12 mouse cellular contexts compared by ENCODE assay signal in the genomic region with DNA sequence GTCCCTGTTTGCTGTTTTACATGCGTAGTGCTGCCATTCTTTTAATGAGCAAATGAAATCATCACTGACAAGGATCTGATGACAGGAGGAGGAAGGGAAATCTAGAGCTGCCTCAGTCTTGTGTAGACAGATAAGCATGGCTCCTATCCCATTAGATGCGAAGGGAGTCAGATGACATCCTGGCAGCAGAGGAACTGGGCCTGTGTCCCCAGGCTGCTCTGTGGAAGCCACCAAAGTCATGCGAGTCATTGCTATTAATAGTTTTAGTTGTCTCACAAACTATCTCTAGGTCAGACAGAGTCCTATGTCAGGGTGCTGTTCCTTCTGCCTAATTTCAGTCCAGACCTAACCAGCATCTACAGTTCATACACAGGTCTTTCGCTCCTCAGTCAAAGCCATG.
A peak's percentile ranks its signal among the peaks of the same experiment; 100 is the strongest.
DNase-seq lines count a peak whose midpoint lies in the region; ATAC-seq and TF ChIP-seq lines count a peak whose summit lies in the region.
"Had no signal": no experiment of that assay in that cellular context is flagged by ENCODE, and none has a peak within 500 bp of the region (broad histone marks: within the 10 kb centered on the region; RNA-seq: fewer than 3 reads in every experiment).

No protein-coding gene starts in this region.

- no peaks in the 10 kb centered on the region for H3K9me3 ChIP-seq in kidney, embryonic 16.5 days (ENCODE audit: low read length)
- no peaks in the 10 kb centered on the region for H3K9me3 ChIP-seq in heart, postnatal 0 days (replicated peaks; ENCODE audit: control insufficient read depth, low read length)
- no peaks in the 10 kb centered on the region for H3K9me3 ChIP-seq in liver, postnatal 0 days (ENCODE audit: low read length)
- H3K9me3 ChIP-seq: stomach, embryonic 15.5 days had no signal

- H3K4me3 ChIP-seq in kidney, adult 2 months (ENCODE audit: insufficient read depth, low read depth, low read length): no peak overlapping the region
- H3K4me3 ChIP-seq in kidney, embryonic 16.5 days (ENCODE audit: low read length): no peak overlapping the region
- no peak overlapping the region for H3K4me3 ChIP-seq in heart, postnatal 0 days (ENCODE audit: low read depth, low read length)
- no peak overlapping the region for H3K4me3 ChIP-seq in liver, postnatal 0 days (ENCODE audit: low read depth, low read length)
- H3K4me3 ChIP-seq: liver, embryonic 12.5 days; myocyte; stomach, embryonic 15.5 days had no signal

- TF ChIP-seq CTCF in kidney, adult 2 months (conservative IDR thresholded peaks at IDR 0.05; ENCODE audit: insufficient read depth, insufficient read length, low read depth, low read length): no peak
- TF ChIP-seq CTCF in heart, postnatal 0 days (IDR thresholded peaks at IDR 0.05; ENCODE audit: low read depth): no peak
- no peak for TF ChIP-seq CTCF in liver, postnatal 0 days (IDR thresholded peaks at IDR 0.05; ENCODE audit: low read depth)

- no peaks in the 10 kb centered on the region for H3K27me3 ChIP-seq in kidney, adult 2 months (replicated peaks; ENCODE audit: control insufficient read depth, insufficient read depth, low read length)
- H3K27me3 ChIP-seq in kidney, embryonic 16.5 days (ENCODE audit: insufficient read depth, low read length): no peaks in the 10 kb centered on the region
- no peaks in the 10 kb centered on the region for H3K27me3 ChIP-seq in heart, postnatal 0 days (ENCODE audit: control insufficient read depth, insufficient read depth, low read length)
- no peaks in the 10 kb centered on the region for H3K27me3 ChIP-seq in liver, postnatal 0 days (ENCODE audit: insufficient read depth, low read length)
- H3K27me3 ChIP-seq: liver, embryonic 12.5 days; stomach, embryonic 15.5 days had no signal

- no peak overlapping the region for H3K4me2 ChIP-seq in kidney, embryonic 16.5 days (replicated peaks; ENCODE audit: low read depth, low read length)
- H3K4me2 ChIP-seq in heart, postnatal 0 days (ENCODE audit: low read depth, low read length): no peak overlapping the region
- H3K4me2 ChIP-seq in liver, postnatal 0 days (ENCODE audit: low read depth, low read length): no peak overlapping the region
- H3K4me2 ChIP-seq: liver, embryonic 12.5 days; stomach, embryonic 15.5 days had no signal

- 69% methylated on average over 4 of the region's 4 CpGs for WGBS in kidney, adult 2 months
- 80% methylated on average over 4 of the region's 4 CpGs for WGBS in kidney, embryonic 16.5 days
- 22% methylated on average over 4 of the region's 4 CpGs for WGBS in heart, postnatal 0 days
- 61% methylated on average over 4 of the region's 4 CpGs for WGBS in liver, postnatal 0 days (ENCODE audit: insufficient replicate concordance)

- no peak for TF ChIP-seq POLR2A in kidney, adult 2 months (IDR thresholded peaks at IDR 0.05; ENCODE audit: low read depth, low read length)

- H3K9ac ChIP-seq in kidney, embryonic 16.5 days (replicated peaks; ENCODE audit: low read length): no peak overlapping the region
- H3K9ac ChIP-seq in heart, postnatal 0 days (replicated peaks; ENCODE audit: low read depth, low read length): no peak overlapping the region
- H3K9ac ChIP-seq in liver, postnatal 0 days (replicated peaks): no peak overlapping the region
- H3K9ac ChIP-seq: liver, embryonic 12.5 days; stomach, embryonic 15.5 days had no signal

- peak; percentile 63 for DNase-seq in kidney, adult 2 months
- DNase-seq in 416B (ENCODE audit: low read depth): peak; percentile 58
- peak; percentile 31 for DNase-seq in brain, adult 2 months (ENCODE audit: low read depth, low spot score)
- DNase-seq in heart, postnatal 0 days (ENCODE audit: low spot score): peak; percentile 78
- no peak for DNase-seq in frontal cortex, postnatal 25 days (ENCODE audit: low spot score in 2 of 2)
- DNase-seq in liver, postnatal 0 days: no peak
- no peak for DNase-seq in adrenal gland, postnatal 10 days

- no peaks in the 10 kb centered on the region for H3K36me3 ChIP-seq in kidney, adult 2 months (ENCODE audit: control insufficient read depth, insufficient read depth, low read length)
- no peaks in the 10 kb centered on the region for H3K36me3 ChIP-seq in kidney, embryonic 16.5 days (ENCODE audit: insufficient read depth, low read length)
- no peaks in the 10 kb centered on the region for H3K36me3 ChIP-seq in heart, postnatal 0 days (replicated peaks; ENCODE audit: control insufficient read depth, insufficient read depth, low read length)
- H3K36me3 ChIP-seq in liver, postnatal 0 days (replicated peaks; ENCODE audit: insufficient read depth, low read length): no peaks in the 10 kb centered on the region
- H3K36me3 ChIP-seq: liver, embryonic 12.5 days; stomach, embryonic 15.5 days had no signal

- no peak for ATAC-seq in kidney, embryonic 16.5 days (ENCODE audit: low FRiP score, low TSS enrichment)
- peak; percentile 83 for ATAC-seq in heart, postnatal 0 days (ENCODE audit: insufficient read depth, low read depth)
- ATAC-seq in liver, postnatal 0 days: no peak
- ATAC-seq: CD4-positive, CD25-positive, alpha-beta regulatory T cell, adult 4 months; liver, embryonic 12.5 days had no signal

- no peaks in the 10 kb centered on the region; the same call in 1 of the 2 replicates for H3K4me1 ChIP-seq in kidney, adult 2 months (ENCODE audit: control insufficient read depth, insufficient read depth, low read length)
- no peaks in the 10 kb centered on the region for H3K4me1 ChIP-seq in kidney, embryonic 16.5 days (ENCODE audit: insufficient read depth, low read length)
- H3K4me1 ChIP-seq in heart, postnatal 0 days (ENCODE audit: control insufficient read depth, insufficient read depth): peaks cover 48% of the 10 kb centered on the region
- peaks cover 3% of the 10 kb centered on the region for H3K4me1 ChIP-seq in liver, postnatal 0 days (ENCODE audit: insufficient read depth)

- H3K27ac ChIP-seq in kidney, adult 2 months (ENCODE audit: insufficient read depth, low read depth, low read length): no peak overlapping the region
- H3K27ac ChIP-seq in kidney, embryonic 16.5 days (ENCODE audit: low read length): no peak overlapping the region
- H3K27ac ChIP-seq in heart, postnatal 0 days (ENCODE audit: low read depth): peak overlapping the region; percentile 76
- H3K27ac ChIP-seq in liver, postnatal 0 days (ENCODE audit: low read depth): no peak overlapping the region
- H3K27ac ChIP-seq: liver, embryonic 12.5 days; stomach, embryonic 15.5 days had no signal

- TF ChIP-seq EP300 in heart, postnatal 0 days (IDR thresholded peaks at IDR 0.05; ENCODE audit: low read depth): peak; percentile 19; the same call in 1 of the 2 replicates
- no peak for TF ChIP-seq EP300 in liver, postnatal 0 days (IDR thresholded peaks at IDR 0.05; ENCODE audit: low read depth)

Comparison
In these comparisons a context has a peak if more than half of its experiments do, and no peak if none do; other contexts are left out.
1. DNase-seq: peak in kidney, adult 2 months (single experiment), 416B (single experiment), brain, adult 2 months (single experiment) and heart, postnatal 0 days (single experiment); none in frontal cortex, postnatal 25 days (0 of 2), liver, postnatal 0 days (single experiment) and adrenal gland, postnatal 10 days (single experiment).